Mouse (Mus musculus): ENCODE data around the gene Kazald1. TPM values are rescaled to one million over a fixed set of nuclear protein-coding genes. Genes with fewer than 3 reads are reported as not detected.

The Kazald1 gene
- polyA plus RNA-seq, 1 experiment from 2014 or later = 0.38 TPM

- H3K9ac ChIP-seq (replicated peaks) = no peak overlapping the region
- H3K4me1 ChIP-seq (ENCODE audit: insufficient read depth) = peaks cover 18% of the 10 kb centered on the region
- no peak overlapping the region for H3K27ac ChIP-seq (ENCODE audit: low read depth)
- WGBS (ENCODE audit: insufficient replicate concordance) = 32% methylated on average over 19 of the region's 20 CpGs
- no peak overlapping the region for H3K4me3 ChIP-seq (ENCODE audit: low read depth, low read length)
- DNase-seq = peak; percentile 65
- peak overlapping the region; percentile 29; the same call in 1 of the 2 replicates for H3K4me2 ChIP-seq (ENCODE audit: low read depth, low read length)
- peak; percentile 54 for ATAC-seq
- TF ChIP-seq CTCF (IDR thresholded peaks at IDR 0.05; ENCODE audit: low read depth) (peak; percentile 77), EP300 (IDR thresholded peaks at IDR 0.05; ENCODE audit: low read depth) (no peak)
- H3K36me3 ChIP-seq (replicated peaks; ENCODE audit: insufficient read depth, low read length) = no peaks in the 10 kb centered on the region
- peaks cover 36% of the 10 kb centered on the region for H3K27me3 ChIP-seq (ENCODE audit: insufficient read depth, low read length)
- H3K9me3 ChIP-seq (ENCODE audit: low read length) = no peaks in the 10 kb centered on the region
Measured at GRCm38 (mm10) chr19:45063565-45064292, 11.3 kb upstream of the Kazald1 start.

- H3K9ac ChIP-seq (replicated peaks) = no peak overlapping the region
- no peak overlapping the region for H3K27ac ChIP-seq (ENCODE audit: low read depth)
- 24% methylated on average over 20 of the region's 21 CpGs for WGBS (ENCODE audit: insufficient replicate concordance)
- ATAC-seq (no peak), DNase-seq (no peak)
- H3K36me3 ChIP-seq (replicated peaks; ENCODE audit: insufficient read depth, low read length) = no peaks in the 10 kb centered on the region
- H3K4me2 ChIP-seq (ENCODE audit: low read depth, low read length) = no peak overlapping the region
- no peaks in the 10 kb centered on the region for H3K9me3 ChIP-seq (ENCODE audit: low read length)
- H3K4me1 ChIP-seq (ENCODE audit: insufficient read depth) = peaks cover 9% of the 10 kb centered on the region; the same call in 1 of the 2 replicates
- TF ChIP-seq CTCF (IDR thresholded peaks at IDR 0.05; ENCODE audit: low read depth) = no peak
- no peak for TF ChIP-seq EP300 (IDR thresholded peaks at IDR 0.05; ENCODE audit: low read depth)
- no peak overlapping the region for H3K4me3 ChIP-seq (ENCODE audit: low read depth, low read length)
- H3K27me3 ChIP-seq (ENCODE audit: insufficient read depth, low read length) = peaks cover 36% of the 10 kb centered on the region
Measured at GRCm38 (mm10) chr19:45065226-45065625, 9.8 kb upstream of the Kazald1 start.

- Histone ChIP-seq H3K4me2 (ENCODE audit: low read depth, low read length) (no peak overlapping the region), H3K9me3 (ENCODE audit: low read length) (no peaks in the 10 kb centered on the region), H3K27ac (ENCODE audit: low read depth) (no peak overlapping the region), H3K9ac (replicated peaks) (no peak overlapping the region), H3K4me1 (ENCODE audit: insufficient read depth) (peaks cover 15% of the 10 kb centered on the region), H3K4me3 (ENCODE audit: low read depth, low read length) (no peak overlapping the region), H3K36me3 (replicated peaks; ENCODE audit: insufficient read depth, low read length) (no peaks in the 10 kb centered on the region), H3K27me3 (ENCODE audit: insufficient read depth, low read length) (peaks cover 36% of the 10 kb centered on the region)
- 58% methylated on average over 17 of the region's 17 CpGs for WGBS (ENCODE audit: insufficient replicate concordance)
- TF ChIP-seq EP300 (IDR thresholded peaks at IDR 0.05; ENCODE audit: low read depth) = no peak
- TF ChIP-seq CTCF (IDR thresholded peaks at IDR 0.05; ENCODE audit: low read depth) = no peak
- no peak for DNase-seq
- no peak for ATAC-seq
Measured at GRCm38 (mm10) chr19:45067170-45067569, 7.9 kb upstream of the Kazald1 start.

- 57% methylated on average over 7 of the region's 7 CpGs for WGBS (ENCODE audit: insufficient replicate concordance)
- TF ChIP-seq CTCF (IDR thresholded peaks at IDR 0.05; ENCODE audit: low read depth) (no peak), EP300 (IDR thresholded peaks at IDR 0.05; ENCODE audit: low read depth) (no peak)
Measured at GRCm38 (mm10) chr19:45067758-45068510, 7.1 kb upstream of the Kazald1 start.

GRCm38 (mm10) chr19:45073871-45074542 lies 1.0 kb upstream of the Kazald1 start:
- Histone ChIP-seq H3K4me3 (ENCODE audit: low read depth, low read length) (peak overlapping the region; percentile 58), H3K27me3 (ENCODE audit: insufficient read depth, low read length) (peaks cover 30% of the 10 kb centered on the region), H3K9ac (replicated peaks) (peak overlapping the region; percentile 77), H3K4me1 (ENCODE audit: insufficient read depth) (peaks cover 26% of the 10 kb centered on the region), H3K36me3 (replicated peaks; ENCODE audit: insufficient read depth, low read length) (no peaks in the 10 kb centered on the region), H3K4me2 (ENCODE audit: low read depth, low read length) (peak overlapping the region; percentile 91), H3K9me3 (ENCODE audit: low read length) (no peaks in the 10 kb centered on the region), H3K27ac (ENCODE audit: low read depth) (peak overlapping the region; percentile 89)
- no peak for TF ChIP-seq EP300 (IDR thresholded peaks at IDR 0.05; ENCODE audit: low read depth)
- TF ChIP-seq CTCF (IDR thresholded peaks at IDR 0.05; ENCODE audit: low read depth) = peak; percentile 93
- DNase-seq = peak; percentile 92
- peak; percentile 54 for ATAC-seq
- 6% methylated on average over 20 of the region's 20 CpGs for WGBS (ENCODE audit: insufficient replicate concordance)

More at GRCm38 (mm10) chr19:45067758-45068510, 7.1 kb upstream of the Kazald1 start:
- ATAC-seq = no peak
- no peak overlapping the region for H3K27ac ChIP-seq (ENCODE audit: low read depth)
- H3K9me3 ChIP-seq (ENCODE audit: low read length) = no peaks in the 10 kb centered on the region
- peaks cover 36% of the 10 kb centered on the region for H3K27me3 ChIP-seq (ENCODE audit: insufficient read depth, low read length)
- no peak for DNase-seq
- no peak overlapping the region for H3K9ac ChIP-seq (replicated peaks)
- no peak overlapping the region for H3K4me3 ChIP-seq (ENCODE audit: low read depth, low read length)
- H3K4me1 ChIP-seq (ENCODE audit: insufficient read depth) = peaks cover 15% of the 10 kb centered on the region
- H3K36me3 ChIP-seq (replicated peaks; ENCODE audit: insufficient read depth, low read length) = no peaks in the 10 kb centered on the region
- H3K4me2 ChIP-seq (ENCODE audit: low read depth, low read length) = no peak overlapping the region
